Mouse (Mus musculus) regulatory T cell (primary cell): ENCODE data around the gene Harbi1.

ENCODE experiments used
- in situ Hi-C: fragments of 300-600 bp; cut with MboI, MseI; formaldehyde crosslinking; loops from one replicate; pipeline ENCODE4 v1.15.1; 2025; ENCODE audit warnings: high pct_unique_total_duplicates

Harbi1 gene

GRCm38 (mm10) chr2:91714921-91715320 is 4.3 kb downstream of the Harbi1 start:
- in situ Hi-C loops = no loop called here

GRCm38 (mm10) chr2:91718276-91718675 is 7.6 kb downstream of the Harbi1 start:
- in situ Hi-C loops = no loop called here

GRCm38 (mm10) chr2:91723382-91723781 is 12.7 kb downstream of the Harbi1 start:
- in situ Hi-C loops = no loop called here

GRCm38 (mm10) chr2:91723951-91724350 is 13.3 kb downstream of the Harbi1 start:
- in situ Hi-C loops = no loop called here

- in situ Hi-C loops = loop anchor here (5.0 kb wide), 1 partner anchor 72 kb away; no protein-coding TSS in a partner anchor
Measured at GRCm38 (mm10) chr2:91724716-91725115, 14.1 kb downstream of the Harbi1 start.

- in situ Hi-C loops = loop anchor here (5.0 kb wide), 1 partner anchor 73 kb away; no protein-coding TSS in a partner anchor
Measured at GRCm38 (mm10) chr2:91725476-91725875, 14.8 kb downstream of the Harbi1 start.

GRCm38 (mm10) chr2:91727011-91727410 is 16.4 kb downstream of the Harbi1 start:
- in situ Hi-C loops = loop anchor here (5.0 kb wide), 1 partner anchor 75 kb away; no protein-coding TSS in a partner anchor

GRCm38 (mm10) chr2:91729571-91729970 is 18.9 kb downstream of the Harbi1 start:
- in situ Hi-C loops = loop anchor here (5.0 kb wide), 1 partner anchor 77 kb away; no protein-coding TSS in a partner anchor

- in situ Hi-C loops = loop anchor here (5.0 kb wide), 1 partner anchor 78 kb away; no protein-coding TSS in a partner anchor
Measured at GRCm38 (mm10) chr2:91729971-91730821, 19.5 kb downstream of the Harbi1 start, which contains the start of gene Ambra1. Ambra1 (plus strand) TSS chr2:91730134.

GRCm38 (mm10) chr2:91735221-91735620 is 24.6 kb downstream of the Harbi1 start:
- in situ Hi-C loops = no loop called here

- in situ Hi-C loops = no loop called here
Measured at GRCm38 (mm10) chr2:91739586-91739985, 28.9 kb downstream of the Harbi1 start.

- in situ Hi-C loops = no loop called here
Measured at GRCm38 (mm10) chr2:91744686-91745085, 34.0 kb downstream of the Harbi1 start.

- in situ Hi-C loops = no loop called here
Measured at GRCm38 (mm10) chr2:91749811-91750261, 39.2 kb downstream of the Harbi1 start.
